ENCODE assay signal across 7 mouse cellular contexts in the genomic region with DNA sequence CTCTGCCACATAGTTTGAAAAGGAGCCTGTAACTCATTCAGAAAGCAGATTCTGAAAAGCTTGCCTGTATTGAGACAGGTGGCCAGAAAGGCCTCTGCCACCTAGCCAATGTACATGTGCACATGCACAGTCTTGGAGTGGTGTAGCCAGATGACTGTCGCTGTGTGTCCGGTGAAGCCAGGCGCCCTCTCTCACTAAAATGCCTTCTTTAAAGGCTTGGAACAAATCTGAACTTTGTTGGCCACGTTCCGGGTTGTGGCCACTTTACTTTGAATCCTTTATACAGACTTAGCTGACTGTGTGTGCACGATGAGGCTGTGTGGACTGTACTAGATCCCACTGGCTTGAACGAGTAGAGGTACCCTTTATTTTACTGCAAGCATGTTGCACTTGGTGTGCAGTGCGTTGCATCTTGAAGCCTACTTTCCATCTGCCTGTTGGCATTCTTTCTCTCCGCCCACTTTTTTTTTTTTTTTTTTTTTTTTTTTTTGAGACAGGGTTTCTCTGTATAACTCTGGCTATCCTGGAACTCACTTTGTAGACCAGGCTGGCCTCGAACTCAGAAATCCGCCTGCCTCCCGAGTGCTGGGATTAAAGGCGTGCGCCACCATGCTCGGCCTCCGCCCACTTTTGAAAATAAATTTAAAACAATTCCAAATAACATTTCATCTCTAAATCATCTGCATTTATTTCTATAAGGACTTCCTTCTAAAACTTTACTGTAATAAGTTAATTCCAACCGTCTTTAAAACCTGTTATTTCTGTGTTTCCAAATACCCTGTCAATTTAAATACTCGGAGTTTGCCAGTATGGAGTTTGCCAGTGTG. TPM values are rescaled to one million over a fixed set of nuclear protein-coding genes. Genes with fewer than 3 reads are reported as not detected.
A peak's percentile ranks its signal among the peaks of the same experiment; 100 is the strongest.
DNase-seq lines count a peak whose midpoint lies in the region; ATAC-seq and TF ChIP-seq lines count a peak whose summit lies in the region.

No protein-coding gene starts in this region.

- no peaks in the 10 kb centered on the region for H3K9me3 ChIP-seq in forebrain, postnatal 0 days (ENCODE audit: low read length)
- no peaks in the 10 kb centered on the region for H3K9me3 ChIP-seq in kidney, embryonic 15.5 days (replicated peaks)
- H3K9me3 ChIP-seq in midbrain, embryonic 14.5 days (ENCODE audit: control insufficient read depth, low read length) = no peaks in the 10 kb centered on the region

- peak overlapping the region; percentile 19 for H3K4me3 ChIP-seq in testis, adult 2 months (ENCODE audit: control insufficient read depth, low read depth, low read length)
- peak overlapping the region; percentile 69 for H3K4me3 ChIP-seq in forebrain, postnatal 0 days (ENCODE audit: low read depth, low read length)
- peak overlapping the region; percentile 67 for H3K4me3 ChIP-seq in kidney, embryonic 15.5 days (replicated peaks)
- H3K4me3 ChIP-seq in midbrain, embryonic 14.5 days (replicated peaks; ENCODE audit: low read depth, low read length) = peak overlapping the region; percentile 84

- H3K27ac ChIP-seq in testis, adult 2 months (ENCODE audit: control insufficient read depth, insufficient read depth, low read depth, low read length) = no peak overlapping the region
- peak overlapping the region; percentile 95 for H3K27ac ChIP-seq in forebrain, postnatal 0 days (ENCODE audit: low read depth, low read length)
- peak overlapping the region; percentile 99 for H3K27ac ChIP-seq in kidney, embryonic 15.5 days
- peak overlapping the region; percentile 99 for H3K27ac ChIP-seq in midbrain, embryonic 14.5 days (replicated peaks; ENCODE audit: low read depth, low read length)

- DNase-seq in testis, postnatal 14 days (ENCODE audit: low spot score) = no peak
- peak; percentile 20 to 31 for DNase-seq in cerebellum, adult 18-20 months
- peak; percentile 49 for DNase-seq in forebrain, postnatal 0 days
- peak; percentile 46 for DNase-seq in midbrain, embryonic 14.5 days
- no peak for DNase-seq in urinary bladder, postnatal 4 days (ENCODE audit: low spot score in 2 of 2)

- no peaks in the 10 kb centered on the region for H3K36me3 ChIP-seq in testis, adult 2 months (ENCODE audit: control insufficient read depth, insufficient read depth, low read length)
- peaks cover 35% of the 10 kb centered on the region for H3K36me3 ChIP-seq in forebrain, postnatal 0 days (ENCODE audit: insufficient read depth)
- peaks cover 54% of the 10 kb centered on the region for H3K36me3 ChIP-seq in kidney, embryonic 15.5 days
- H3K36me3 ChIP-seq in midbrain, embryonic 14.5 days (ENCODE audit: control insufficient read depth, insufficient read depth, low read length) = peaks cover 29% of the 10 kb centered on the region

- peak overlapping the region; percentile 98 for H3K9ac ChIP-seq in forebrain, postnatal 0 days
- peak overlapping the region; percentile 90 for H3K9ac ChIP-seq in kidney, embryonic 15.5 days
- peak overlapping the region; percentile 97 for H3K9ac ChIP-seq in midbrain, embryonic 14.5 days (replicated peaks; ENCODE audit: low read length)

- no peak for TF ChIP-seq POLR2A in testis, adult 2 months (IDR thresholded peaks at IDR 0.05; ENCODE audit: control insufficient read depth, low read depth, low read length)

- peak overlapping the region; percentile 70 for H3K4me2 ChIP-seq in forebrain, postnatal 0 days (ENCODE audit: low read depth)
- H3K4me2 ChIP-seq in kidney, embryonic 15.5 days = peak overlapping the region; percentile 79
- H3K4me2 ChIP-seq in midbrain, embryonic 14.5 days (ENCODE audit: low read length) = peak overlapping the region; percentile 89

- H3K4me1 ChIP-seq in testis, adult 2 months (ENCODE audit: control insufficient read depth, insufficient read depth, low read length) = peaks cover 3% of the 10 kb centered on the region
- peaks cover 9% of the 10 kb centered on the region; the same call in 1 of the 2 replicates for H3K4me1 ChIP-seq in forebrain, postnatal 0 days (ENCODE audit: insufficient read depth)
- H3K4me1 ChIP-seq in kidney, embryonic 15.5 days = peaks cover 31% of the 10 kb centered on the region
- peaks cover 6% of the 10 kb centered on the region; the same call in 1 of the 2 replicates for H3K4me1 ChIP-seq in midbrain, embryonic 14.5 days (ENCODE audit: control insufficient read depth, insufficient read depth, low read length)

- ATAC-seq in forebrain, postnatal 0 days = no peak
- no peak; the same call in 1 of the 2 replicates for ATAC-seq in kidney, embryonic 15.5 days (replicated peaks; ENCODE audit: low FRiP score)
- no peak for ATAC-seq in midbrain, embryonic 14.5 days (ENCODE audit: low FRiP score, low TSS enrichment)

- 47% methylated on average over 18 of the region's 18 CpGs for WGBS in forebrain, postnatal 0 days
- WGBS in kidney, embryonic 15.5 days = 53% methylated on average over 18 of the region's 18 CpGs
- WGBS in midbrain, embryonic 14.5 days = 55% methylated on average over 18 of the region's 18 CpGs

- TF ChIP-seq CTCF in testis, adult 2 months (IDR thresholded peaks at IDR 0.05; ENCODE audit: control insufficient read depth, insufficient read depth, insufficient replicate concordance, low read depth, low read length) = no peak
- 0 out of 2 replicates have a peak, but pooled peaks have one; percentile 3 for TF ChIP-seq CTCF in forebrain, postnatal 0 days (IDR thresholded peaks at IDR 0.05; ENCODE audit: low read depth)

- no peaks in the 10 kb centered on the region for H3K27me3 ChIP-seq in testis, adult 2 months (ENCODE audit: control insufficient read depth, insufficient read depth, low read length)
- no peaks in the 10 kb centered on the region for H3K27me3 ChIP-seq in forebrain, postnatal 0 days (ENCODE audit: insufficient read depth, low read length)
- H3K27me3 ChIP-seq in kidney, embryonic 15.5 days = no peaks in the 10 kb centered on the region
- no peaks in the 10 kb centered on the region for H3K27me3 ChIP-seq in midbrain, embryonic 14.5 days (ENCODE audit: control insufficient read depth, insufficient read depth, low read length)

RNA-seq across cellular contexts. Expression of a gene that starts 1.0 kb away (rescaled TPM):
- polyA plus RNA-seq in testis, adult 2 months (2012; rRNA removed) = 5.7 TPM in 2 replicates
- total RNA-seq in forebrain, postnatal 0 days (2014; rRNA removed) = 24.8 and 26.1 TPM in 2 replicates
- polyA plus RNA-seq in forebrain, postnatal 0 days (2015; fragmentation: Nextera tagmentation; extraction: Ambion mirVana) = 74.7 and 83.5 TPM in 2 replicates
- polyA plus RNA-seq in kidney, embryonic 15.5 days (2015; fragmentation: Nextera tagmentation; extraction: Ambion mirVana) = 59.6 and 59.7 TPM in 2 replicates
- polyA plus RNA-seq in midbrain, embryonic 14.5 days (2014; fragmentation: Nextera tagmentation; extraction: Ambion mirVana) = 48.3 and 55.5 TPM in 2 replicates

RNA-seq across cellular contexts. Expression of a gene that starts 1.1 kb away (rescaled TPM):
- polyA plus RNA-seq in testis, adult 2 months (2012; rRNA removed) = 10.4 and 13.0 TPM in 2 replicates
- 39.8 and 56.4 TPM in 2 replicates for total RNA-seq in forebrain, postnatal 0 days (2014; rRNA removed)
- 72.6 and 80.7 TPM in 2 replicates for polyA plus RNA-seq in forebrain, postnatal 0 days (2015; fragmentation: Nextera tagmentation; extraction: Ambion mirVana)
- 142 and 144 TPM in 2 replicates for polyA plus RNA-seq in kidney, embryonic 15.5 days (2015; fragmentation: Nextera tagmentation; extraction: Ambion mirVana)
- polyA plus RNA-seq in midbrain, embryonic 14.5 days (2014; fragmentation: Nextera tagmentation; extraction: Ambion mirVana) = 76.0 and 81.0 TPM in 2 replicates

RNA-seq across cellular contexts. Expression of a gene that starts 19.1 kb away (rescaled TPM):
- polyA plus RNA-seq in testis, adult 2 months (2012; rRNA removed) = 0.47 and 0.61 TPM in 2 replicates
- 1.6 and 2.7 TPM in 2 replicates for total RNA-seq in forebrain, postnatal 0 days (2014; rRNA removed)
- 0.21 and 0.35 TPM in 2 replicates for polyA plus RNA-seq in forebrain, postnatal 0 days (2015; fragmentation: Nextera tagmentation; extraction: Ambion mirVana)
- polyA plus RNA-seq in kidney, embryonic 15.5 days (2015; fragmentation: Nextera tagmentation; extraction: Ambion mirVana) = 1.4 and 1.5 TPM in 2 replicates
- polyA plus RNA-seq in midbrain, embryonic 14.5 days (2014; fragmentation: Nextera tagmentation; extraction: Ambion mirVana) = 0.30 and 0.43 TPM in 2 replicates

RNA-seq across cellular contexts. Expression of a gene that starts 22.2 kb away (rescaled TPM):
- polyA plus RNA-seq in testis, adult 2 months (2012; rRNA removed) = not detected in 2 replicates
- total RNA-seq in forebrain, postnatal 0 days (2014; rRNA removed) = not detected in 2 replicates
- 0.25 and 0.31 TPM in 2 replicates for polyA plus RNA-seq in forebrain, postnatal 0 days (2015; fragmentation: Nextera tagmentation; extraction: Ambion mirVana)
- polyA plus RNA-seq in kidney, embryonic 15.5 days (2015; fragmentation: Nextera tagmentation; extraction: Ambion mirVana) = 1.5 TPM in 1 of 2 replicates, not detected in the other
- polyA plus RNA-seq in midbrain, embryonic 14.5 days (2014; fragmentation: Nextera tagmentation; extraction: Ambion mirVana) = 0.73 and 1.1 TPM in 2 replicates

RNA-seq across cellular contexts. Expression of a gene that starts 43.7 kb away (rescaled TPM):
- 286 TPM in 2 replicates for polyA plus RNA-seq in testis, adult 2 months (2012; rRNA removed)
- total RNA-seq in forebrain, postnatal 0 days (2014; rRNA removed) = 45.9 and 50.7 TPM in 2 replicates
- polyA plus RNA-seq in forebrain, postnatal 0 days (2015; fragmentation: Nextera tagmentation; extraction: Ambion mirVana) = 41.2 and 53.1 TPM in 2 replicates
- polyA plus RNA-seq in kidney, embryonic 15.5 days (2015; fragmentation: Nextera tagmentation; extraction: Ambion mirVana) = 109 and 115 TPM in 2 replicates
- polyA plus RNA-seq in midbrain, embryonic 14.5 days (2014; fragmentation: Nextera tagmentation; extraction: Ambion mirVana) = 81.9 and 98.8 TPM in 2 replicates

Comparison
In these comparisons a context has a peak if more than half of its experiments do, and no peak if none do; other contexts are left out.
1. H3K4me3 ChIP-seq: peak in every context shown above with its lines; median percentile 84 in midbrain, embryonic 14.5 days; 69 in forebrain, postnatal 0 days; 67 in kidney, embryonic 15.5 days; 19 in testis, adult 2 months.
2. DNase-seq: peak in cerebellum, adult 18-20 months (2 of 2), forebrain, postnatal 0 days (single experiment) and midbrain, embryonic 14.5 days (single experiment); none in testis, postnatal 14 days (single experiment) and urinary bladder, postnatal 4 days (0 of 2).
3. Peak in every context shown above with its lines, with median percentiles within 50 percentile points of each other: H3K4me2 ChIP-seq and H3K9ac ChIP-seq.